Mouse (Mus musculus) central nervous system, embryonic 18 days (tissue): ENCODE data around the gene Gm5580. TPM values are rescaled to one million over a fixed set of nuclear protein-coding genes. Genes with fewer than 3 reads are reported as not detected.

Source experiments
- polyA plus RNA-seq: library from polyadenylated mRNA; depleted of rRNA; stranded (reverse); fragments of >200 nt; gene quantifications from 2 replicates; pipeline ENCODE4 v1.2.3, GENCODE M21; 2012; rRNA removed

Gm5580 gene
- 0.12 TPM in 1 of 2 replicates, not detected in the other for polyA plus RNA-seq

DNA sequence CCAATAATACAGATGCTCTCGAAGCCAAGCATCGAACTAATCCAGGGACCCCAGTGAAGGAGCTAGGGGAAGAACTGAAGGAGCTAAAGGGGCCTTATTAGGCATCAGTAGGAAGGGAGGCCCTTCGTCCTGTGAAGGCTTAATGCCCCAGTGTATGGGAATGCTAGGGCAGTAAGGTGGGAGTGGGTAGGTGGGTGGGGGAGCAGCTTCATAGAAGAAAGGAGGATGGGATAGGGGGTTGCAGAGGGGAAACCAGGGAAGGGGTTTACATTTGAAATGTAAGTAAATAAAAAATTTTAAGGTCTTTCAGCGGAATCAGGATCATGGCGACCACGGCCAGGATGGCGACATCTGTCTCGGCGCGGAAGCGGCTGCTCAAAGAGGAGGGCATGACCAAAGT is at the start of gene Gm5580:
Gene Gm5580 (plus strand): TSS at position 301 of the 400 bp plus-strand sequence.

DNA sequence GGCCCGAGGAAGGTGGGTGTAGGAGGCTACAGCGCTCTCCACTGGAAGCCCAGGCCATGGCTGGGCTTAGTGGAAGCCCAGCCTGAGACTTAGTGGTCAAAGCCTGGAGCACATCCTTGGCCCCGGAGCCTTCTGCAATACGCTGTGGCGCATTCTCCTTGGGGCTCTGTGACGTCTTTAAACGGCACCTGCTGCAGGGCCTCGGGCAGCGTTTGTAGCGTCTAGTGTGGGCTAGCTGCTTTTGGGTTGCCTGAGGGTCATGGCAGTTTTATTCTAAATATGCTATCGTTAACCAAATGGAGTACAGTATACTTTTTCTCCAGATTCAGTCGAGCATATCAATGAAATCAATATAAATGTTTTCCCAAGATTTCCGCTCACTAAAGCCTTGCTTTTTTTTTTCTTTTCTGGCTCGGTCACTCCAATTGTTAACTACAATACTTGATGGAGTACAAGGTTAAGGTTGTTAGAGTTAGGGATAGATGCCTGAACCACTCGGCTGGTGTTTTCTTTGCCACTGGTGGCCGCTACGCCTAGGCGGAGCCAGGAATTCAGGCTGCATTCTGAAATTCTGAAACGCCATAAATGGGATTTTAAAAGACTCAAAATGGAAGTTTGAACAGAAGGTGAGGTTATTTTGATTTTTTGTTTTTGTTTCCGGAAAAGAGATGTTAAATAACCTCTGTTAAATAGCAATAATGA is 44.5 kb upstream of the Gm5580 start, which contains the start of gene Olfr212:
Gene Olfr212 (plus strand): TSS at position 215 of the 702 bp plus-strand sequence.

DNA sequence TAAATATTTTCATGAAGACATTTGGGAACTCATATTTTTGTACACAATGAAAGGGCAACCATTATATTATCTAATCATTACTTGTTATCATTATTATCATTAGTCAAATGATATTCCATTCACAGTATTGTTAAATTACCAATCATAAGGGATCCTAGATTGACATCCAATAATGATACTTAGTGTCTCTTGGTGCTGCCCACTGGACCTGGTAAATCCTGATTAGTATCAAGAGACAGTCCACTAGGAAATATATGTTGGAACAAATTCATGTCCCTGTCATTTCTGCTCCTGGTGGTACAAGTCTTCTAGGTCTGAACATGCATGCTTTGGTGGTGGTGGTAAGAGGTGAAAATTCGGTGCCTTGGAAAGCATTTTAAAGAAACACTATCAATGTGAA is 12.8 kb upstream of the Gm5580 start, which contains the start of gene Olfr213:
Gene Olfr213 (plus strand): TSS at position 301 of the 400 bp plus-strand sequence.

DNA sequence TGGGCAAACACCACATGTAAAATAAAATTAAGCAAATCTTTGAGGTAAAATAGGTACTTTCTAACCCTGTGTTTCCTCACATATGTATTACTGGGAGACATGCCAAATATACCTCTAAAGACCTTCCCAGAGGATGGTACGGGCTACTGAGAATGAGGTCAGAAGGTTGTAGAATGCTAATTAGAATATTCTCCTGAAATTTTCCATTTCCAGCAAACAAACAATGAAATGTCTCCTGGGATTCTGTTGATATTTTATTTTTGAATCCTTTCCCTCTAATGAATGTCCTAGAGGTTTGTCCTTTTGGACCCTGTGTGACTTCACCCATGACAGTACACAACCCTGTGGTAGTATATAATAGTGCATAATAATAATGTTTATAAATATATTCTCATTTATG is 3.0 kb downstream of the Gm5580 start, which contains the start of gene Olfr214:
Gene Olfr214 (plus strand): TSS at position 301 of the 400 bp plus-strand sequence.

DNA sequence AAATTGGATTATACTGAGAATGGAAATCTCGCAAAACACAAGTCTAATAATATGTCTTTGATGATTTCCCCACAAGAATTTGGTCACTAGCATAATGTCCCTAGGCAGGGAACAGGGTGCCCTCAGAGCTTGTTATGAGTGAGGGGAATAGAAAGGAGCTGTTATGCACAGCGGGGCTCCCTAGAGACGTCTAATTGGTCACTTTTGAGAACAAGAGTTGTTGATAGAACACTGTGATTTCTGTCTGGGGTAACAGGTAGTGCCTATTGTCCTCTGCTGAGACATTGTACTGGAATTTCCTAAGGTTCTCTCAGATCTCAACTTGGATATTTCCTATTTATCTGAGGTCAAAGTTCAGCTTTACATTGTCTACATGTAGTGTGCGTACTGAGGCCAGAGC is 33.2 kb downstream of the Gm5580 start, which contains the start of gene Olfr215:
Gene Olfr215 (minus strand): TSS at position 101 of the 400 bp plus-strand sequence.

Other genes with a start within 250 kb of the Gm5580 start
- 112 and 125 TPM in 2 replicates for gene March8, start 213.1 kb upstream of the Gm5580 start, polyA plus RNA-seq
- gene Alox5, start 90.0 kb upstream of the Gm5580 start, polyA plus RNA-seq, result 0.30 and 0.45 TPM in 2 replicates
- gene Olfr211, start 62.0 kb upstream of the Gm5580 start, polyA plus RNA-seq, result not detected in 2 replicates
- 0.04 and 0.08 TPM in 2 replicates for gene Olfr212, start 44.6 kb upstream of the Gm5580 start, polyA plus RNA-seq
- not detected in 2 replicates for gene Olfr213, start 12.7 kb upstream of the Gm5580 start, polyA plus RNA-seq
- gene Olfr214, start 3.1 kb downstream of the Gm5580 start, polyA plus RNA-seq, result not detected in 2 replicates
- 0.01 TPM in 1 of 2 replicates, not detected in the other for gene Olfr215, start 33.1 kb downstream of the Gm5580 start, polyA plus RNA-seq
- 86.3 and 86.4 TPM in 2 replicates for gene Zfp422, start 77.9 kb downstream of the Gm5580 start, polyA plus RNA-seq
- 5.3 and 6.2 TPM in 2 replicates for gene Depp1, start 99.5 kb downstream of the Gm5580 start, polyA plus RNA-seq
- gene Rassf4, start 122.8 kb downstream of the Gm5580 start, polyA plus RNA-seq, result 4.9 and 6.9 TPM in 2 replicates
- 0.16 and 0.64 TPM in 2 replicates for gene Tmem72, start 165.8 kb downstream of the Gm5580 start, polyA plus RNA-seq